Mouse (Mus musculus): ENCODE measurements around the gene Klhl32.
A peak's percentile ranks its signal among the peaks of the same experiment; 100 is the strongest.
"Not testable (repeated sequence)": the region's sequence is repeated elsewhere in the genome, so short reads cannot be mapped to it uniquely, and the experiment has no call there.

Gene Klhl32

DNA sequence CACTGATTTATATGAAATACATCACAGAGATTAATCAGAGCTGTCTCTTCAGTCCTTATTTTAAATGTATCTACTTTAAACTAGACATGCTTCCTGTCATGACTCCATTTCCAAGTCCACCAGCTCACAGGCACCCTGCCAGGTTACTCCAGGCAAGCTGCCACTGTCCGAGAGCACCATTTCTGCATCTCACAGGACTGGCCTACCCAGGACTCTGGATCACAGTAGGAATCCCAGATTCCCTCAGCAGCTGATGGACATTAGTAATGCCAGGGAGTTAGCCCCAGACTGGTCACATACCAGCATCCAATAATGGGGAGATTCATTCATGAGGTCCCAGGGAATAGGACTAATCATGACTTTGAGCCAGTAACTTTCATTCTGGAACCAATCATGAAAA lies 54.7 kb downstream of the Klhl32 start:
- no peak for DNase-seq (ENCODE audit: extremely low spot score, low read depth, low spot score)

GRCm38 (mm10) chr4:24795180-24795579 lies 55.7 kb downstream of the Klhl32 start:
- DNase-seq (ENCODE audit: extremely low spot score, low read depth, low spot score): no peak

GRCm38 (mm10) chr4:24793726-24794345 lies 57.1 kb downstream of the Klhl32 start:
- no peak for DNase-seq (ENCODE audit: extremely low spot score, low read depth, low spot score)

DNA sequence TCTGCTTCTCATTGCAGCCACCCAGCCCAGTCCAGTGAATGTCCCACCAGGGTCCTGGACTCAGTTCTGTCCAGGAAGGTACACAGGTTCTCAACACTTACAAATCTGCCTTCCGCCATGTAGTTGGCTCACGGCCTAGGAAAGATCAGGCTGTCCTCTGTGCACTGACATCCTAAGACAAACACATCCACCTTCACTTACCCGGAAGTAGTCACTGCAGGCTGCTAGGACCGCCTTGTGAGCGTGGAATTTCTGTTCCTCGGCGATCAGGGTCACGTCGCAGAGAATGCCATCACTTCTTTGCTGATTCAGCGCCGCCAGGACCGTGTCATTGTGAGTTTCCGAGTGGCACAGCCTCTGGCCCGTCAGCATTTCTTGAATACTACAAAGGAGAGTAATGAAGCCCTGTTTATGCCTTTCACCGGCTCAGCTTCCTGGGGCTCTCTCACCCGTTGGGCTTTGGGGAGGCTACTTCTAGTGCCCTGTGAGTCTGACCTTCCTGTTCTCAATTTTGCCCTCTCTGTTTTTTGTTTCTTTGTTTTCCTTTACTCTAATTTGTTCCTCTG lies 58.4 kb downstream of the Klhl32 start:
- DNase-seq (ENCODE audit: extremely low spot score, low read depth, low spot score): no peak

DNA sequence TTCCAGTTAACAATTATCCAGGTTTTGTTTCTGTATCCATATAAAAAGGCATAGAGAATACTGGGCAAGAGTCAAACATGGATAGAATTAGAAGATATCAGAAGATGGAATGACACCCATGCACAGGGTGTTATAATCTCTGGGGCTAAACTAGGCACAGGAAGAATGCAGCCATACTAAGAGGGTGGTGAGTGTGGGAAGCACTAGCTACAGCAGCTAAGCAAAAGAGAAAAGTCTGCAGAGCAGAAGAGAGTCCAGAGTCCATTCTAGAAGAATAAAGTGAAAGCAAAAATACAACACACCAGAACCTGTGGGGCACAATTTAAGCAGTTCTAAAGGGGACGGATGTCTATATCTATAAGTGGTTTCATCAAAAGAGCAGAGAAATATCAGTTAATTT lies 61.6 kb downstream of the Klhl32 start:
- no peak for DNase-seq (ENCODE audit: extremely low spot score, low read depth, low spot score)

- no peak for DNase-seq (ENCODE audit: extremely low spot score, low read depth, low spot score)
Measured at GRCm38 (mm10) chr4:24785757-24786532, 65.0 kb downstream of the Klhl32 start.

DNA sequence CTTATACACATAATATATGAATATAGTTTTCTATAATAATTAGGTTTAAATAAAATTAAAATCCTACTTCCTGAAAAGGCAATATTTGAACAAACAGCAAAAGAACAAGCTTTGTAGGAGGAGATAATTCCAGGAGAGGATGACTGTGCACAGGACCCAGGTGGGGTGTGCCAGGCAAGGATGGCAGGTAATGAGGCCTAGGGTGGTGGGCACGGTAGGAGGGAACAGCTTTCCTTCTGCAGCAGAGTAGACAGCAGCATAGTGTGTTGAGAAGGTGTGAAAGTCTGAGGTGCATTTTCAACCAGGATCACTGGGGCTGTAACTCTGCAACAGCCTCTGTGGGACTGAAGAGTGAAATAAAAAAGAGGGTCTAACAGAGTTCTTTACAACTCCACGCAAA lies 85.0 kb downstream of the Klhl32 start:
- DNase-seq (ENCODE audit: extremely low spot score, low read depth, low spot score): no peak

DNA sequence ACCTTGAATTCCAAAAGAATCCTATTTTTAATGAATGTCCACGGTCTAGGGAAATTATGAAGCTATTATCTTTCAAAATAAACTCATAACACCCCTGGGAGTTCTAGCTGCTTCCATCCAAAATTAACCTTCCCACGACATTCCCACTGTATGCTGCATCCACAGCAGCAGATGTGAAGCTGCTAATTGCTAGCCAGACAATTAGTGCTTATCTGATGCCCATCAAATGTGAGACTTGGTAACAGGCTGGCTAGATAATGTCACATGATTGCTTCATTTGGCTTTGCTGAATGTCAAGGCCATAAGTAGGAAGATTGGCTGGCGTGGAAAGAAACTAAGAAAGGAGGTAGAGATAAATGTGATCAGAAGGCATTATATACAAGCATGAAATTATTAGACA lies 85.5 kb downstream of the Klhl32 start:
- DNase-seq (ENCODE audit: extremely low spot score, low read depth, low spot score): no peak

- no peak for DNase-seq (ENCODE audit: extremely low spot score, low read depth, low spot score)
Measured at GRCm38 (mm10) chr4:24764558-24764957, 86.4 kb downstream of the Klhl32 start.

DNA sequence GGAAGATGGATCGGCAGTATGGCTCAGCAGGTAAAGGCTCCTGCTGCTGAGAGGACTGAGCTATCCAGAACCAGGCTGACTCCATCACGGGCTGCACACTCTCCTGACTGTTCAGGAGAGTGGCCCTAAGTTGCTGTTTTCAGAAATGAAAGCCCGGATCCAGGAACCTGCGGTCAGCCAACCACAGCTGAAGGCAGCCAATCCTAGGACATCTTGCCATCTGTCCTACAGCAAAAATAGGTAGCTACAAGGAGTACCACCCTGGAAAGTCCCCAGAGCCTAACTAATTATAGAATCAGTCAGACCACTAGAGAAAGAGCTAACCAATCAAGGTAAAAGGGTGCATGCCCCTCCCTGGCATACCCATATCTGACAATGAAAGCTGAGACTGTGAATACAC lies 87.5 kb downstream of the Klhl32 start:
- no peak for DNase-seq (ENCODE audit: extremely low spot score, low read depth, low spot score)

DNA sequence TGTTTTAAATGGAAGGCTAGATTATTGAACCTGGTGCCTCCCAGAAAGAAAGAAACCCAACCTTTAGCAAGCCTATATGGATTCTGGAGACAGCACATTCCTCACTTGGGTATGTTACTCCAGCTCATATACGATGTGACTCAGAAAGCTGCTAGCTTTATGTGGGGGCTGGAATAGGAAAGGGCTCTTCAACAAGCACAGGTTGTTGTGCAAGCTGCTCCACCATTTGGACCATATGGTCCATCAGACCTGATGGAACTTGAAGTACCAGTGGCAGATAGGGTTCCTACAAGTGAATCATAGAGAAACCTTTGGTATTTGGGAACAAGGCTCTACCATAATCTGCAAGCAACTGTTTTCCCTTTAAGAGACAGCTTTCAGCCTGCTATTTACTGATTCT lies 92.0 kb downstream of the Klhl32 start:
- DNase-seq (ENCODE audit: extremely low spot score, low read depth, low spot score): no peak

- DNase-seq (ENCODE audit: extremely low spot score, low read depth, low spot score): no peak
Measured at GRCm38 (mm10) chr4:24752517-24753208, 98.3 kb downstream of the Klhl32 start.

DNA sequence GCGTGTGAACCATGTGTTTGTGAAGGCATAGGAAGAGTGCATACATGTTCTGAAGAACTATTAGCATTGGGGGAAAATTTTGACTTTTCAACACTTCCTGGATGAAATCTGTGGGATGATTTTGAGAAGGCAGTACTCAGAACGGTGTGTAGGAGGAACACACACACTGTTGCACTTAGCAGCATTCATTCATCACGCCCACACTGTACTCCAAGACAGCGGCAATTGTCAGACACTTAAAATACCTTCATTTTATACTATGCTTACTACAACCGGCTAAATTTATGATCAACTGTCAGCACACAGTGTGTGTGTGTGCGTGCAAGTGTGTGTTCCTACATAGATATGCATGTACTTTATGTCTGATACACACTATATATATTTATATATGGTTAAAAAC lies 113.8 kb downstream of the Klhl32 start:
- no peak for DNase-seq (ENCODE audit: extremely low spot score, low read depth, low spot score)

DNA sequence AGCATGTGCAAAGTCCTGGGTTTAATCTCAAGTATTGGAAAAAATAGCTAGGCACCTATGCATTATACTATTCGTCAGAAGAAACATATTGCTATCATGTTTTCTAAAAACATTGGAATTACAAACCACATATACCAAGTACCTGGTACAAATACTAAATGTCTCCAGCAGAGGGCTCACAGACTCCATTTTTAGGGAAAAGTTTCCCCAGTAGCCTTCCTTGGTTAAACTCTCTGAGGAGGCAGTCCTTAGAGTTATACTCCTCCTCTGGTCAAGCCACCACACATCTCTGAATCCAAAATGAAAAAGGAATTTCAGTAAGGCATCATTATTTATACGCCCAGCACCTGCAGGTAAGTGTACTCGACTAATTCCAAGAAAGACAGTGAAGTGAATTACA lies 130.1 kb downstream of the Klhl32 start:
- peak; percentile 60 for DNase-seq (ENCODE audit: extremely low spot score, low read depth, low spot score)

DNA sequence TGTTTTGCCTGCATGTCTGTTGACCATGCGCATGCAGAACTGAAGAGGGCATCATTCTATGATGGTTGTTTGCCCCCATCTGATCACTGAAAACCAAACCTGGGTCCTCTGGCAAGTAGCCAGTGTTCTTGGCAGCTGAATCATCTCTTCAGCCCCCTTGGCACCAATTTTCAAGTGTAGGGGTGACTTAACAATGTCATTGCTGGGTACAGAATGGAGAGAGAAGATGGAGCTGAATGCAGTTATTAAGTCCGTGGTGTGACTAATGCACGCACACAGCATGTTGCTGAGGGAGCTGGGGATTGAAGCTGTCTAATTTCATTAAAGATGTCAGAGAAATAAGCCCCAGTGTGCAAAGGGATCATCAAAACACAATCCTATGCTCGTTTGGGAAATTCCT lies 135.4 kb downstream of the Klhl32 start:
- no peak for DNase-seq (ENCODE audit: extremely low spot score, low read depth, low spot score)

GRCm38 (mm10) chr4:24714367-24714766 lies 136.6 kb downstream of the Klhl32 start:
- no peak for DNase-seq (ENCODE audit: extremely low spot score, low read depth, low spot score)

DNA sequence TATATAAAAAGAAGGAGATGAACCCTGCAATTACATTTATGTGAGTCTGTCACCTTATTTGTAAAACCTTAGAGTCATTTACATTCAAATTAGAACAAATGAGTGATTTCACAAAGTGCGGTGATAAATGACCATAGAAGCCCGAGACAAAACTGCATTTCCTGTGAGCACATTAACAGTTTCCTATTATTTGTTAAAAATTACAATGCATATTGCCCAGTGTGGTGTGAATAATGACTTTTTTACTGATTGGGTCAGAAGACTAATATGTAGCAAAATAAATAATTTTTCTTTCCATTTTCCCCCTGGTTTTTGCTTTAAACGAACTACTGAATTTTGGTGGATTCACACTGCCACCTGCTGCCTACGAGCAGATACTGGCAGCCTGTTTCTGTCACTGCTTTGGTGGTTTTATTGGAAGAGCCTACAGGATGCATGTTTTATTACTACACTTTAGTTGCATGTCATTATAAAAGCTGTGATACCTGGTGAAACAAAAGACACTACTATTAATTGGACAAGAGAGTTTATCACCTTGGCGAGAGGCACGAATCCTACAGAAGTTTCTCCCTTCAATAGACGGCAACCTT lies 152.3 kb downstream of the Klhl32 start:
- no peak for DNase-seq (ENCODE audit: extremely low spot score, low read depth, low spot score)

- DNase-seq (ENCODE audit: extremely low spot score, low read depth, low spot score): no peak
Measured at GRCm38 (mm10) chr4:24680080-24680479, 170.8 kb downstream of the Klhl32 start.

DNA sequence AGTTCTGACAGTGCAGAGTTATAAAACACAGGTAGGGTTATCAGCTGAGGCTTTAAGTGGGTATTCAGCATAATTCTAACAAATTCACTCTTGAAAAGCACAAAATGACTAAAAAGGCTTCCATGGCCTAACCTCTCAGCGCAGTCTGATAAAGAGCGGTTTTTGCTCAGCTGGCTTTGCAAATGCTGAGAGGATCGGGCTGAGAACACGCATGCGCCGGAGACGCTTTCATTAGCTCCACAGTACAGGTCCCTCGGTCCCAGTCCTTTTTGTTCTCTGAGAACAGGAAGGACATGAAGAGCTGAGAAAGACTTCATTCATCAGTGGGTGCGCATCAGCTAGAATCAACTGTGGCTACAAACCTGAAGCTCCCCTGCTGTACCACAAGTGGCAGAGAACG lies 180.9 kb downstream of the Klhl32 start:
- no peak for DNase-seq (ENCODE audit: extremely low spot score, low read depth, low spot score)

GRCm38 (mm10) chr4:24659218-24659617 lies 191.7 kb downstream of the Klhl32 start:
- no peak for DNase-seq (ENCODE audit: extremely low spot score, low read depth, low spot score)

DNA sequence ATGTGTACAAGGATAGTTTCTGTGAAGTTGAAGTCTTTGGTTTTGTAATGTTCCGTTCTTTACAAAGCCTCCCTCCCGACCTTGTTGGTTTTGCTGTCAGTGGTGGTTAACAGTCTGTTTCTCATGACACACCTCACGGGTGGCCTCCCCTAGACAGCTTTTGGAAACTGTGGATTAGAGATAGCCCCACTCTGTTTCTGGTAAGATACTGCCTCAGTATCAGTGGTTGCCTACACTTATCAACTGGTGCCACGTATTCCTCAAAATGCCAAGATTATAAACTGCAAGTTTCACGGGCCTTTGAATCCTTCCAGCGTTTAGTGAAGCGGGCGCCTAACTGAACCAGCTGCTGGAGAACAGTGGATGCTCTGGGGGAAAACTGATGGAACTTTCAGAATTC lies 206.2 kb downstream of the Klhl32 start:
- DNase-seq (ENCODE audit: extremely low spot score, low read depth, low spot score): not testable (repeated sequence)

Data from hindlimb bud, embryonic 11.5 days (tissue).